Mouse (Mus musculus) hindbrain, embryonic 11.5 days (tissue): Measurements from ENCODE around the gene Nlgn3. TPM values are rescaled to one million over a fixed set of nuclear protein-coding genes. Genes with fewer than 3 reads are reported as not detected.
"Not testable (repeated sequence)": the region's sequence is repeated elsewhere in the genome, so short reads cannot be mapped to it uniquely, and the experiment has no call there.

Experiments
- ATAC-seq: fragments of 200-750 bp; cut with Nextera tagmentation; 2 replicates; pipeline ENCODE4 v1.8.0; 2017; ENCODE audit warnings: mild to moderate bottlenecking, moderate TSS enrichment, moderate library complexity; ENCODE audit not compliant: low FRiP score
- DNase-seq: peaks from one replicate; pipeline ENCODE4 v3.0.0-alpha.2; 2015; ENCODE audit warnings: low spot score
- H3K27ac ChIP-seq: fragments of 300-500 bp; sonication (generic); 2 replicates; pipeline ENCODE4 v1.5.1; 2014; ENCODE audit warnings: mild to moderate bottlenecking, low read depth, low read length
- H3K27me3 ChIP-seq: fragments of 300-500 bp; sonication (generic); 2 replicates; pipeline ENCODE4 v1.6.1; 2014; ENCODE audit warnings: mild to moderate bottlenecking, low read length, moderate library complexity, mixed read lengths; ENCODE audit not compliant: control insufficient read depth, insufficient read depth
- H3K36me3 ChIP-seq: fragments of 300-500 bp; sonication (generic); 2 replicates; pipeline ENCODE4 v1.6.1; 2014; ENCODE audit warnings: mild to moderate bottlenecking, low read length, moderate library complexity, mixed read lengths; ENCODE audit not compliant: control insufficient read depth, insufficient read depth
- H3K4me1 ChIP-seq: fragments of 300-500 bp; sonication (generic); replicated peaks from 2 replicates; pipeline ENCODE4 v1.6.1; 2014; ENCODE audit warnings: low read length, mixed read lengths; ENCODE audit not compliant: control insufficient read depth, insufficient read depth
- H3K4me2 ChIP-seq: fragments of 300-500 bp; sonication (generic); replicated peaks from 2 replicates; pipeline ENCODE4 v1.6.1; 2014; ENCODE audit warnings: mild to moderate bottlenecking, low read depth, low read length
- H3K4me3 ChIP-seq: fragments of 300-500 bp; sonication (generic); 2 replicates; pipeline ENCODE4 v1.5.1; 2014; ENCODE audit warnings: low read depth, low read length
- H3K9ac ChIP-seq: fragments of 300-500 bp; sonication (generic); 2 replicates; pipeline ENCODE4 v1.6.1; 2014; ENCODE audit warnings: low read depth, low read length
- H3K9me3 ChIP-seq: fragments of 300-500 bp; sonication (generic); 2 replicates; pipeline ENCODE4 v1.6.1; 2016; ENCODE audit warnings: low read length; ENCODE audit not compliant: control insufficient read depth
- WGBS: fragments of 180-500 bp; shearing (Covaris S2); extraction: QIAGEN DNeasy Blood & Tissue Kit; methylation state at CpG from one replicate; pipeline ENCODE4 v1.1.7; 2014; 5-methylcytosine and 5-hydroxymethylcytosine counted together
- polyA plus RNA-seq: library from polyadenylated mRNA; unstranded; fragments of >200 nt; fragmentation: Nextera tagmentation; extraction: Ambion mirVana; gene quantifications from 2 replicates; pipeline ENCODE4 v1.2.1, GENCODE M21; 2014

Nlgn3 gene
- polyA plus RNA-seq, 1 experiment from 2014 or later: 29.1 TPM

- 86% methylated on average over 12 of the region's 12 CpGs for WGBS
- H3K4me1 ChIP-seq: no peaks in the 10 kb centered on the region
Observed at GRCm38 (mm10) chrX:101319775-101320174, 20.8 kb downstream of the Nlgn3 start.

GRCm38 (mm10) chrX:101325989-101326899 is 27.3 kb downstream of the Nlgn3 start:
- H3K9ac ChIP-seq: no peak overlapping the region
- WGBS: 52% methylated on average over 8 of the region's 8 CpGs

More at GRCm38 (mm10) chrX:101319775-101320174, 20.8 kb downstream of the Nlgn3 start:
- no peaks in the 10 kb centered on the region for H3K36me3 ChIP-seq
- H3K27me3 ChIP-seq: no peaks in the 10 kb centered on the region
- no peaks in the 10 kb centered on the region for H3K9me3 ChIP-seq
- no peak overlapping the region for H3K9ac ChIP-seq
- no peak overlapping the region for H3K4me2 ChIP-seq
- H3K27ac ChIP-seq: no peak overlapping the region
- no peak overlapping the region for H3K4me3 ChIP-seq
- DNase-seq (no peak), ATAC-seq (no peak)

GRCm38 (mm10) chrX:101329372-101330028 is 30.5 kb downstream of the Nlgn3 start:
- ATAC-seq (no peak), DNase-seq (peak; percentile 80)
- no peak overlapping the region for H3K4me2 ChIP-seq
- WGBS: 30% methylated on average over 10 of the region's 10 CpGs
- no peaks in the 10 kb centered on the region for H3K9me3 ChIP-seq
- H3K27ac ChIP-seq: no peak overlapping the region
- no peaks in the 10 kb centered on the region for H3K4me1 ChIP-seq
- no peak overlapping the region for H3K4me3 ChIP-seq
- H3K9ac ChIP-seq: no peak overlapping the region
- H3K27me3 ChIP-seq: no peaks in the 10 kb centered on the region
- H3K36me3 ChIP-seq: no peaks in the 10 kb centered on the region

More at GRCm38 (mm10) chrX:101325989-101326899, 27.3 kb downstream of the Nlgn3 start:
- no peak for DNase-seq
- no peak overlapping the region for H3K4me2 ChIP-seq
- ATAC-seq: no peak
- no peaks in the 10 kb centered on the region for H3K9me3 ChIP-seq
- no peak overlapping the region for H3K27ac ChIP-seq
- no peaks in the 10 kb centered on the region for H3K36me3 ChIP-seq
- H3K4me3 ChIP-seq: no peak overlapping the region
- no peaks in the 10 kb centered on the region for H3K4me1 ChIP-seq
- H3K27me3 ChIP-seq: no peaks in the 10 kb centered on the region

- peak; percentile 34 for ATAC-seq
- no peaks in the 10 kb centered on the region for H3K36me3 ChIP-seq
- 0 out of 2 replicates have a peak overlapping the region, but pooled peaks have one; percentile 8 for H3K9ac ChIP-seq
- H3K4me2 ChIP-seq: peak overlapping the region; percentile 22
- 46% methylated on average over 9 of the region's 9 CpGs for WGBS
- H3K27ac ChIP-seq: peak overlapping the region; percentile 85
- no peaks in the 10 kb centered on the region for H3K9me3 ChIP-seq
- peak overlapping the region; percentile 14; the same call in 1 of the 2 replicates for H3K4me3 ChIP-seq
- H3K27me3 ChIP-seq: no peaks in the 10 kb centered on the region
- H3K4me1 ChIP-seq: no peaks in the 10 kb centered on the region
- DNase-seq: no peak
Observed at GRCm38 (mm10) chrX:101332031-101332374, 33.0 kb downstream of the Nlgn3 start.

GRCm38 (mm10) chrX:101332375-101333211 is 33.6 kb downstream of the Nlgn3 start:
- no peaks in the 10 kb centered on the region for H3K27me3 ChIP-seq
- peak overlapping the region; percentile 85 for H3K27ac ChIP-seq
- ATAC-seq (peak; percentile 95), DNase-seq (peak; percentile 81)
- no peaks in the 10 kb centered on the region for H3K9me3 ChIP-seq
- peak overlapping the region; percentile 53 for H3K9ac ChIP-seq
- no peaks in the 10 kb centered on the region for H3K4me1 ChIP-seq
- peak overlapping the region; percentile 36 for H3K4me2 ChIP-seq
- H3K4me3 ChIP-seq: peak overlapping the region; percentile 27
- 17% methylated on average over 31 of the region's 49 CpGs for WGBS
- no peaks in the 10 kb centered on the region for H3K36me3 ChIP-seq

- peak; percentile 35 for DNase-seq
Observed at GRCm38 (mm10) chrX:101334606-101335005, 35.6 kb downstream of the Nlgn3 start.

GRCm38 (mm10) chrX:101338666-101339065 is 39.7 kb downstream of the Nlgn3 start:
- H3K9ac ChIP-seq: no peak overlapping the region
- no peaks in the 10 kb centered on the region for H3K9me3 ChIP-seq
- DNase-seq (no peak), ATAC-seq (no peak)
- no peaks in the 10 kb centered on the region for H3K4me1 ChIP-seq
- H3K27ac ChIP-seq: no peak overlapping the region
- no peaks in the 10 kb centered on the region for H3K36me3 ChIP-seq
- no peak overlapping the region for H3K4me2 ChIP-seq
- WGBS: 51% methylated on average over 4 of the region's 4 CpGs
- H3K27me3 ChIP-seq: no peaks in the 10 kb centered on the region
- H3K4me3 ChIP-seq: no peak overlapping the region

More at GRCm38 (mm10) chrX:101334606-101335005, 35.6 kb downstream of the Nlgn3 start:
- Histone ChIP-seq H3K27ac (no peak overlapping the region), H3K9ac (no peak overlapping the region), H3K36me3 (no peaks in the 10 kb centered on the region), H3K4me2 (no peak overlapping the region), H3K4me3 (no peak overlapping the region), H3K27me3 (no peaks in the 10 kb centered on the region), H3K9me3 (no peaks in the 10 kb centered on the region), H3K4me1 (no peaks in the 10 kb centered on the region)
- no peak for ATAC-seq
- WGBS: 95% methylated on average over 5 of the region's 5 CpGs

- not testable (repeated sequence) for H3K9ac ChIP-seq, ATAC-seq, H3K4me3 ChIP-seq, H3K4me1 ChIP-seq, DNase-seq, H3K27me3 ChIP-seq, H3K36me3 ChIP-seq, H3K27ac ChIP-seq, H3K4me2 ChIP-seq, H3K9me3 ChIP-seq
- WGBS: 77% methylated on average over 2 of the region's 2 CpGs
Observed at GRCm38 (mm10) chrX:101342837-101343236, 43.9 kb downstream of the Nlgn3 start.
